Mouse (Mus musculus) ES-E14 (cell line): ENCODE results near the gene Hsd17b10. TPM values are rescaled to one million over a fixed set of nuclear protein-coding genes. Genes with fewer than 3 reads are reported as not detected.

Experiments used
- DNase-seq: peaks from one replicate; pipeline ENCODE4 v3.0.0-alpha.2; 2013; ENCODE audit warnings: low read depth, low spot score
- H3K27ac ChIP-seq: 2 replicates; pipeline ENCODE4 v1.5.1; 2012; ENCODE audit warnings: low read depth, mild to moderate bottlenecking, low read length, moderate library complexity, mixed read lengths; ENCODE audit not compliant: poor library complexity, insufficient read depth, severe bottlenecking
- H3K36me3 ChIP-seq: 2 replicates; pipeline ENCODE4 v1.6.1; 2012; ENCODE audit warnings: mild to moderate bottlenecking, low read length, moderate library complexity, mixed read lengths; ENCODE audit not compliant: control insufficient read depth, poor library complexity, insufficient read depth, severe bottlenecking
- H3K4me1 ChIP-seq, 2 experiments: fragments of 150-350 bp in 1 of 2; sonication (generic) in 1 of 2; 2 replicates each; pipeline ENCODE4 v1.6.1; 2012; ENCODE audit warnings: low read length in 2 of 2, mild to moderate bottlenecking in 1 of 2, mixed read lengths in 1 of 2; ENCODE audit not compliant: control insufficient read depth in 2 of 2, insufficient read depth in 2 of 2, poor library complexity in 1 of 2
- H3K4me3 ChIP-seq, 2 experiments: fragments of 150-350 bp in 1 of 2; sonication (generic) in 1 of 2; 2 replicates each; pipeline ENCODE4 v1.5.1; 2012; ENCODE audit warnings: low read length in 2 of 2, low read depth in 1 of 2, mild to moderate bottlenecking in 1 of 2, mixed read lengths in 1 of 2; ENCODE audit not compliant: insufficient read depth in 1 of 2, poor library complexity in 1 of 2, severe bottlenecking in 1 of 2
- H3K9ac ChIP-seq: 2 replicates; pipeline ENCODE4 v1.6.1; 2012; ENCODE audit warnings: low read depth, mild to moderate bottlenecking, low read length, mixed read lengths; ENCODE audit not compliant: poor library complexity, insufficient read depth, severe bottlenecking
- H3K9me3 ChIP-seq: fragments of 150-350 bp; sonication (generic); 2 replicates; pipeline ENCODE4 v1.6.1; 2012; ENCODE audit warnings: low read depth, mild to moderate bottlenecking, low read length; ENCODE audit not compliant: control insufficient read depth, insufficient read depth
- CHD2 ChIP-seq: IDR thresholded peaks from 2 replicates; pipeline ENCODE4 v1.6.1; 2014; ENCODE audit warnings: mild to moderate bottlenecking, low read depth, low read length, inconsistent platforms
- HCFC1 ChIP-seq: IDR thresholded peaks from 2 replicates; pipeline ENCODE4 v1.6.1; 2012; ENCODE audit warnings: low read length, inconsistent platforms, borderline replicate concordance; ENCODE audit not compliant: insufficient read depth
- MAFK ChIP-seq: IDR thresholded peaks from 2 replicates; pipeline ENCODE4 v1.6.1; 2014; ENCODE audit warnings: mild to moderate bottlenecking, low read depth, low read length, inconsistent platforms; ENCODE audit not compliant: insufficient read depth
- ZC3H11A ChIP-seq: IDR thresholded peaks from 2 replicates; pipeline ENCODE4 v1.6.1; 2012; ENCODE audit warnings: low read depth, mild to moderate bottlenecking, inconsistent platforms, low read length, borderline replicate concordance
- ZNF384 ChIP-seq: IDR thresholded peaks from 2 replicates; pipeline ENCODE4 v1.6.1; 2012; ENCODE audit warnings: low read depth, low read length, inconsistent platforms
- in situ Hi-C, 2 experiments: fragments of 600-800 bp; cut with MboI; formaldehyde crosslinking; loops; one replicate each; pipeline ENCODE4 v1.15.1; 2025; ENCODE audit warnings: low sequenced_read_pairs in 2 of 2, inconsistent platforms in 1 of 2; ENCODE audit not compliant: unreplicated experiment in 2 of 2
- total RNA-seq: library from RNA; depleted of rRNA; stranded (reverse); fragments of 300-350 nt; gene quantifications from 2 replicates; pipeline ENCODE4 v1.2.3, GENCODE M21; 2012; rRNA removed

Hsd17b10 gene
- total RNA-seq = 69.9 and 92.3 TPM in 2 replicates

DNA sequence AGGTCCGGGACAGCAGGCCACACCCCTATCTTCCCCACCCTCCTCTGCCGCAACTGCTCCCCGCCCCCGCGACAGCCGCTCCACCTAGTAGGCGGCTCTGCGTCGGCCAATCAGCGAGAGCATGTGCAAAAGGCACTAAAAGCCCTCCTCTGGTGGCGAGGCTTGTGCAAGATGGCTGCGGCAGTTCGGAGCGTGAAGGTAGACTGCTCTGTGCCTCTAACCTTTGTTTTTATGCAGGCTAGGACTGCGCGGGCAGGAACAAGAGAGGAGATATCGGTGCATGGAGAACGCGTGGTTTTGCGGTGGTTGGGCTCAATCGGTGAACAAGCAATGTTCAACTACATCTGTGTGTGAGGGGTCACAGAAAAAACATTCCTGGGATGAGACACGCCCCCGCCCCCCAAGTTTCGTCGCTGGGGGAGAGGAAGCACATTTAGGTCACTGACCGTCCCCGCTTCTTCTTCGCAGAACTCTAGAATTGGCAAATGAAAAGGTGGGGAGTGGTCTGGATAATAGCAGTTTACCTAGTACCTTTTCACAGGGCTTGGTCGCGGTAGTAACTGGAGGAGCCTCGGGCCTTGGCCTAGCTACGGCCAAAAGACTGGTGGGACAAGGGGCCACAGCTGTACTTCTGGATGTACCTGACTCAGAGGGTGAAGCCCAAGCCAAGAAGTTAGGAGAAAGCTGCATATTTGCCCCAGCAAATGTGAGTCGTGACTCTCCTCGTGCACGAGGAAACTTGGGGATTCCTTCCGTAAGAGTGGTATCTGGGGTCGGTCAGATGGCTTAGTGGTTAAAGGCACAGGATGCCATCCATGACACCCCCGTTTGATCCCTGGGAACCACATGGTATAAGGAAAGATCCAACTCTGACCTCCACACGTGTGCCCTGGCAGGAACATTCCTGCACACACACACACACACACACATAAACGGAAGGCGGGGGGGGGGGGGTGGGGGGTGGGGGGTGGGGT lies at the start of gene Hsd17b10:
TSS of gene Hsd17b10 (plus strand) at position 109 of the 974 bp plus-strand sequence.
- peak within 1 kb of the TSS; percentile 68 for H3K9ac ChIP-seq
- TF ChIP-seq HCFC1 (no peak), ZC3H11A (no peak), ZNF384 (no peak), MAFK (no peak), CHD2 (no peak)
- peaks cover 0 to 2% of the 10 kb centered on the region in 2 experiments; a peak in 1 of 4 replicates for H3K4me1 ChIP-seq
- peak within 1 kb of the TSS; percentile 14; the same call in 1 of the 2 replicates for H3K27ac ChIP-seq
- H3K36me3 ChIP-seq = peaks cover 13% of the 10 kb centered on the region
- H3K4me3 ChIP-seq = peak within 1 kb of the TSS; percentile 68 to 91
- in situ Hi-C loops = no loop called here
- peak; percentile 60 for DNase-seq
- H3K9me3 ChIP-seq = no peaks in the 10 kb centered on the region

DNA sequence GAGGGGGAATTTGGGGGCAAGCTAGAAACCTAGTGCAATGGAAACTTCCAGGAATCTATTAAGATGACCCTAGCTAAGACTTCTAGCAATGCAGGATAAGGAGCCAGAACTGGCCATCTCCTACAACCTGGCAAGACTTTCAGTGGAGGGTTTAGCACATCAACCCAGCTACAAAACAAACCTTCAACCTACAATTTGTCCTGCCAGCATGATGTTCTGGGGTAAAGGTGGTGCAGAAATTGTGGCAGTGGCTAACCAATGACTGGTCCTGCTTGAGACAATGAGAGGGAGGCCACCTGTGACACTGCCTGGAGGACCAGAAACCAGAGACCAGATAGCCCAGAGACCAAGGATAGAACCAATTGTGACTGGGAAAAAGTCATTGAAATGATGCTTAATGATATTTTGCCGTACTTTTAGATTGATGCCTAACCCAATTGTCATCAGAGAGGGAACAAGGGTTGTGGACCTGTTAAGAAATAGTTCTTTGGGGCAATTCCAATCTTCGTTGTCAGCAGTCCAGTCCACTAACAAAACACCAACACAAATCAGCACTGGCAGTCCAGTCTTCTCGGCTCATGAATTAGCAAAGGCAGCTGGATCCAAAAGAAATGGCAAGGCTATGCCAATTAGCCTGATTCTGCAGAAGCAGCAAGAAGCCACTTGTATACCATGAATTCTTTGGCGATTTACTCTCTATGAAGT lies 2.5 kb upstream of the Hsd17b10 start:
- H3K9me3 ChIP-seq = no peaks in the 10 kb centered on the region
- no peak for TF ChIP-seq ZNF384
- no peak for TF ChIP-seq CHD2
- no peak for TF ChIP-seq ZC3H11A
- no peak for TF ChIP-seq HCFC1
- no peak for TF ChIP-seq MAFK
- H3K9ac ChIP-seq = no peak overlapping the region
- no peak overlapping the region for H3K27ac ChIP-seq
- peaks cover 7% of the 10 kb centered on the region for H3K36me3 ChIP-seq
- in situ Hi-C loops = no loop called here
- no peak overlapping the region for H3K4me3 ChIP-seq
- no peak for DNase-seq
- H3K4me1 ChIP-seq = peaks cover 0 to 2% of the 10 kb centered on the region in 2 experiments; a peak in 1 of 4 replicates

DNA sequence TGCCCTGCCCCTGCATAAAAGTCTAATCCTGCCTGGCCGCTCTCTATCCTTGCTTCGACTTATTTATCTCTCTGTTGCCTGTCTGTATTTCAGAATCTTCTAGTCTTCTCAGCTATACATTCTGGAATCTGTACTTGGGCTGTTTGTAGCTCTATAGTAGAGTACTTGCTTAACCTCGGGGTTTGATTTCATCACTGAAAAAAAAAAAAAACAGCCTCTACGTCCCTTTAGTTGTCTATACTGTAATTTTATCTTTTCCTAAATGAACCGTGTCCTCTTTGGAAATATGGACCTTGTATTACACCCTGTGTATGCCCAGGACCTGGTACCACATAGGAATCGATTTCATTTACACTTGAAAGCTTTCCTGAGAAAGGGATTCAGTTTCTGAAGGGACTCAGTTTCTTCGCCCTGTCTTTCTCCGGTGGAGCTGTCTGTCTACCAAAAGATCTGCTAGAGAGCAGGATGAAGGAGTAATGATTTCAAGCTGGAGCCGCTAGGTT lies 412 bp upstream of the Hsd17b10 start:
- no peak overlapping the region for H3K27ac ChIP-seq
- in situ Hi-C loops = no loop called here
- TF ChIP-seq ZNF384 (no peak), HCFC1 (no peak), MAFK (no peak), CHD2 (no peak), ZC3H11A (no peak)
- H3K9ac ChIP-seq = peak overlapping the region; percentile 54; the same call in 1 of the 2 replicates
- peak overlapping the region; percentile 15 to 91; a peak in 3 of 4 replicates for H3K4me3 ChIP-seq
- H3K36me3 ChIP-seq = peaks cover 11% of the 10 kb centered on the region
- no peak for DNase-seq
- H3K9me3 ChIP-seq = no peaks in the 10 kb centered on the region
- H3K4me1 ChIP-seq = peaks cover 0 to 2% of the 10 kb centered on the region in 2 experiments; a peak in 1 of 4 replicates

DNA sequence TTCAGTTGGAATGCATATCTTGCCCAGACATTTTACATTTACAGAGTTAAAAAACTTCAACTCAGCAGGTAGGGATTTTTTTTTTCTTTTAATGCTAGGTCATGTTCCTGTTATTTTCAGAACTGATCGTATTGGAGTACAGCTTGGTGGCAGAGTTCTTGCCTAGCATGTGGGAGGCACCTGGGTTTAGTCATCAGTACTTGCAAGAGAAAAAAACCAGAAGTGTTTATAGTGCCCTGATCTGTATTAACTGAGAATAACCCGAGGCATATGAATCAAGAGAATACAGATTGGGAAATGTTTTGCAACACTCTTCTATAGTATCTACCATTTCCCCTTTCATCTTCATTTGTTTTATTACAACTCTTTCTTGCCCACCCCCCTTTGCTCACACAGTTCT lies 1.2 kb downstream of the Hsd17b10 start:
- H3K27ac ChIP-seq = no peak overlapping the region
- in situ Hi-C loops = no loop called here
- H3K4me3 ChIP-seq = no peak overlapping the region; a peak in 1 of 4 replicates
- no peak for DNase-seq
- H3K9ac ChIP-seq = no peak overlapping the region
- no peaks in the 10 kb centered on the region for H3K9me3 ChIP-seq
- H3K36me3 ChIP-seq = peaks cover 15% of the 10 kb centered on the region
- peaks cover 0 to 2% of the 10 kb centered on the region in 2 experiments; a peak in 1 of 4 replicates for H3K4me1 ChIP-seq
- no peak for TF ChIP-seq CHD2
- no peak for TF ChIP-seq MAFK
- no peak for TF ChIP-seq HCFC1
- no peak for TF ChIP-seq ZC3H11A
- no peak for TF ChIP-seq ZNF384
